Mouse (Mus musculus): ENCODE results near the gene Cyp2j6. TPM values are rescaled to one million over a fixed set of nuclear protein-coding genes. Genes with fewer than 3 reads are reported as not detected.
"Not testable (repeated sequence)": the region's sequence is repeated elsewhere in the genome, so short reads cannot be mapped to it uniquely, and the experiment has no call there.

The Cyp2j6 gene
- 18.1 and 19.2 TPM in 2 replicates for polyA plus RNA-seq (2015; fragmentation: Nextera tagmentation; extraction: Ambion mirVana)

DNA sequence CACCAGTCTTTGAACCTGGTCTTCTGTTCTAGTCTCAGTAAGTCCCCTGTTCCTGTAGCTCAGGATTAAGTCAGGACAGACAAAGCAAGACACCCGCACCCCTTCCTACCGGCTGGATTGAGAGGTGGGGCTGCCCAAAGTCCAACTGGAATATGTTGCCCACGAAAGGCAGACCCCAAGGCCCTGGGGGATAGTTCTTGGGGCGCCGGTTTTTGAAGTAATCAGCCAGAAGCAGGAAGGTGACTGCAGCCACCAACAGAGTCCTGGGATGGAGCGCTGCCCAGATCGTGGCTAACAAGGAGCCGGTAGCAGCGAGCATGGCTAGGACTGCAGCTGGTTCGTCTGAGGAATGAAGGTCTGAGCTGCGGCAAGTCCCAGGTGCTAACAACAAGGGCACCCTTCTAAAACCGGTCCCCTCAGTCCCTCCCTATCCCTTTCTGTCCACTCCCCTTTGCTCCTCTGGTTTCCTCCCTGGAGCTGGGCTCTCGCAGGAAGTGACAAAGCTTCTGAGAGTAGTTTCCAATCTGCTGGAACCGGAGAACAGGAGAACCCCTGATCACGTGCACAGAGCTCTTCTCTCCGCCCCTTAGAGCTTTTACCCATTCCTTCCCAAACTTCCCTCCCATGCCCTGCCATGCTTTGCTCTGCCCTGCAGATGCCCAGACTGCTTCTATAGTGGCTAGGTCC, at the start of gene Cyp2j6:
TSS of gene Cyp2j6 (minus strand) at position 529 of the 687 bp plus-strand sequence.
- peak within 1 kb of the TSS; percentile 74 for H3K4me3 ChIP-seq (replicated peaks; ENCODE audit: low read length)
- peak within 1 kb of the TSS; percentile 84 for H3K9ac ChIP-seq (ENCODE audit: low read length)
- peak within 1 kb of the TSS; percentile 68 for H3K4me2 ChIP-seq (ENCODE audit: low read depth, low read length)
- no peaks in the 10 kb centered on the region for H3K27me3 ChIP-seq (ENCODE audit: control insufficient read depth, insufficient read depth, low read length)
- H3K36me3 ChIP-seq (ENCODE audit: control insufficient read depth, insufficient read depth, low read length): no peaks in the 10 kb centered on the region
- H3K4me1 ChIP-seq (ENCODE audit: control insufficient read depth, insufficient read depth, low read length): no peaks in the 10 kb centered on the region; the same call in 1 of the 2 replicates
- peak; percentile 96 for ATAC-seq (ENCODE audit: insufficient read depth, low FRiP score)
- WGBS: 1% methylated on average over 16 of the region's 16 CpGs
- peak within 1 kb of the TSS; percentile 84 for H3K27ac ChIP-seq (ENCODE audit: low read length)
- H3K9me3 ChIP-seq (replicated peaks; ENCODE audit: control insufficient read depth, low read length): no peaks in the 10 kb centered on the region

DNA sequence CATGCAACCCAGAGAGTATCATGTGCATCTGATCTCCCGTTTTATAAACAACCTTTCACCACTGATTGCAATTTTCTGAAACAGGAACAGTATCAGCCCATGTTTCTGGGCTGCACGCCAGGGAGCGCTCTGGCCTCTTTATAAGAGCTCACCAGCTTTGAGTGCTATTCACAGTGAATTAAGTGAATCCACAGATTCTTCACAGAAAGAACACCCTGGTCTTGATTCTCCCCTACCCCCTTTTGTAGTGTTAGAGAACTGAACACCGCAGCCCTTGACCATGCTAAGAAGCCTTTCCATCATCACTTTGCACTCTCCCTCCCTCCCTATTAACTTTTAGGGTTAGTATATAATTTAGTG, 38.3 kb upstream of the Cyp2j6 start:
- Histone ChIP-seq H3K4me2 (ENCODE audit: low read depth, low read length) (peak overlapping the region; percentile 90), H3K36me3 (ENCODE audit: control insufficient read depth, insufficient read depth, low read length) (no peaks in the 10 kb centered on the region), H3K9me3 (replicated peaks; ENCODE audit: control insufficient read depth, low read length) (no peaks in the 10 kb centered on the region), H3K4me1 (ENCODE audit: control insufficient read depth, insufficient read depth, low read length) (peaks cover 6% of the 10 kb centered on the region; the same call in 1 of the 2 replicates), H3K4me3 (replicated peaks; ENCODE audit: low read length) (peak overlapping the region; percentile 54), H3K27ac (ENCODE audit: low read length) (peak overlapping the region; percentile 94), H3K9ac (ENCODE audit: low read length) (no peak overlapping the region), H3K27me3 (ENCODE audit: control insufficient read depth, insufficient read depth, low read length) (no peaks in the 10 kb centered on the region)
- WGBS: 24% methylated on average over 4 of the region's 4 CpGs
- ATAC-seq (ENCODE audit: insufficient read depth, low FRiP score): no peak; the same call in 1 of the 2 replicates

DNA sequence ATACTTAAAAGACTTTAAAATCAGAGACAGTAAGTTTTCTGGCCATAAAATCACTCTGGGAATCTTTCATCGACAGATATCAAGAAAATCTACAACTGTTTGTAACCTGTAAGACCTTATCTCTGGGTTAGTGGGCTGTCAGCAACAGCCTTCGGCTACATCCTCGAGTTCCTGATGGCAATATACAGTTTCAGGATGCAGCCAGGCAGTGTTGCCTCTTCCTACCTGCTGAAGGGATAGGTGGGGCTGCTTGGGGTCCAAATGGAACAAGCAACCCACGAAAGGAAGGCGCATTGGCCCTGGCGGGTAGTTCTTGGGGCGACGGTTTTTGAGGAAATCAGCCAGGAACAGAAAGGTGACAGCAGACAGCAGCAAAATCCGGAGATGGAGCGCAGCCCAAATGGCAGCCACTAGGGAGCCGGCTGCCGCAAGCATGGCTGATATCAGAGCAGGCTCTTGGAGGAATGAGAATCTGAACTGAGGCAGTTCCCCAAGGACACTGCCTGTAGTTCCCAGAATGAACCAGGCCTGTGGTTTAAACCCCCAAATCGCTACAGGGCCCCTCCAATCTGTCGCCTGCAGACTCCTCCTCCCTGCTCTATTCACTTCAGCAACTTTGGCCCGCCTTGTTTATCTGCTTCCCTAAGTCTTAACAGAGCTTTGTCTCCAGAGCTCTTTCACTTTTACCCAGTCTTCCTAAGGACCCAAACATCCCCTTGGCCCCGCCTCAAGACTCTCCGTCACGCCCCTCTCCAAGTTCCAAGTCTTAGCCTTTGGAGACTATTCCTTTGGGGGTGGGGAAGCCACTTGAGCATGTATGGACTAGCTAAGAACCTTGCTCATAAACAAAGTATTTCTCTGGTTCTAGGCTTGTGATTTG, 37.7 kb upstream of the Cyp2j6 start, which contains the start of gene Cyp2j9:
TSS of gene Cyp2j9 (minus strand) at position 668 of the 880 bp plus-strand sequence.
- ATAC-seq (ENCODE audit: insufficient read depth, low FRiP score): peak; percentile 93
- 9% methylated on average over 18 of the region's 18 CpGs for WGBS

DNA sequence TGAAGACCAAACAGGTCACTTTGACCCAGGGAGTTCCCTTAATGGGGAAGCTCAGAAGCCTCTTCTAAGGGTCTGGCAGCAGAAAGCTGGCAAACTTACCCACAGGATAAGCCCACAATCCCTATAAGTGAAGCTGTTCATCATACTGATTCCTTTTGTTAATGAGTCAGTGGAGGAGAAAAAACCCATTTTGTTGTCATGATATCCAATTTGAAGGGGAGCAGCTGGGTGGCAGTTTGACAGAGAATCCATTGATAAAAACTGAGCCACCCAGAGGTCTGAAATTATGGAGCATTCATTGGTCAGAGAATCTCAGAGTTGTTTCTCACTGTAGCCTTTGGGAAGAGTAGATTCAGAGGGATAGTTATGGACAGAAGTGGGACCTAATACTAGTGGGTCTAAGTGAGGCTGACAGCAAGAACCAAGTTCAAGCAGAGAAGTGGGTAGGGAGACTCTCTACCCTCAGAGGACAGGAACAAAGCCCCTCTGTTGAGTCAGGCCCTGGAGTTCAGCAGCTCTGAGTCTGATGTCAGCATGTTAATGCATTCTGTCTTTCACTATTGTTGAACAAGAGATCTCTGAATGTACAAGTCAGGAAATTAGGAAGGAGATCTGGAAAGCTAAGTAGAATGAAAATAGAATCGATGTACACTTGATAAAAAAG, 28.1 kb upstream of the Cyp2j6 start:
- Histone ChIP-seq H3K9ac (ENCODE audit: low read length) (no peak overlapping the region), H3K27me3 (ENCODE audit: control insufficient read depth, insufficient read depth, low read length) (no peaks in the 10 kb centered on the region), H3K4me2 (ENCODE audit: low read depth, low read length) (no peak overlapping the region), H3K36me3 (ENCODE audit: control insufficient read depth, insufficient read depth, low read length) (no peaks in the 10 kb centered on the region), H3K9me3 (replicated peaks; ENCODE audit: control insufficient read depth, low read length) (no peaks in the 10 kb centered on the region), H3K4me3 (replicated peaks; ENCODE audit: low read length) (no peak overlapping the region), H3K27ac (ENCODE audit: low read length) (no peak overlapping the region), H3K4me1 (ENCODE audit: control insufficient read depth, insufficient read depth, low read length) (no peaks in the 10 kb centered on the region)
- WGBS: 70% methylated on average over 1 of the region's 1 CpGs
- no peak for ATAC-seq (ENCODE audit: insufficient read depth, low FRiP score)

More for the DNA sequence above, 37.7 kb upstream of the Cyp2j6 start, which contains the start of gene Cyp2j9:
- Histone ChIP-seq H3K9me3 (replicated peaks; ENCODE audit: control insufficient read depth, low read length) (no peaks in the 10 kb centered on the region), H3K4me3 (replicated peaks; ENCODE audit: low read length) (peak within 1 kb of the TSS; percentile 54), H3K27ac (ENCODE audit: low read length) (peak within 1 kb of the TSS; percentile 94), H3K4me2 (ENCODE audit: low read depth, low read length) (peak within 1 kb of the TSS; percentile 90), H3K4me1 (ENCODE audit: control insufficient read depth, insufficient read depth, low read length) (peaks cover 6% of the 10 kb centered on the region; the same call in 1 of the 2 replicates), H3K36me3 (ENCODE audit: control insufficient read depth, insufficient read depth, low read length) (no peaks in the 10 kb centered on the region), H3K9ac (ENCODE audit: low read length) (peak within 1 kb of the TSS; percentile 71), H3K27me3 (ENCODE audit: control insufficient read depth, insufficient read depth, low read length) (no peaks in the 10 kb centered on the region)

DNA sequence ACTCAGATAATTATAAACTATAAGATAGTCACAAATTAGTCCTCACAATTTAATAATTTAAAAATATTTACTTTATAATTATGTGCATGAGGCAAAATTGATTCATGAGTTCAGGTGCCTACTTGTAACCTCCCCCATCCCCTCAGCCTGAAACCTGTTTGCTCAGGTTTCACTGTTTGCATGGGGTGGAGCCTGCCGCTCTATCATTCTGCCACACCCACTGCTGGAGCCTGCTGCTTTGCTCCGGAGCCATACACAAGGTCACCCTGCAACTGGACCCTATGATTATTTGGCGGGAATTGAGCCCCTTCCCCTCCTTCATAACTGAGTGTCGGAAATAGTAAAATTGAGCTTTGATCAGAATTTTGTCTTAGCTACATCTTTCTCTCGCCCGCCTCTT, 26.9 kb upstream of the Cyp2j6 start:
- not testable (repeated sequence) for H3K4me1 ChIP-seq (ENCODE audit: control insufficient read depth, insufficient read depth, low read length); H3K27ac ChIP-seq (ENCODE audit: low read length); H3K9me3 ChIP-seq (replicated peaks; ENCODE audit: control insufficient read depth, low read length); H3K36me3 ChIP-seq (ENCODE audit: control insufficient read depth, insufficient read depth, low read length); H3K4me2 ChIP-seq (ENCODE audit: low read depth, low read length); H3K9ac ChIP-seq (ENCODE audit: low read length); H3K4me3 ChIP-seq (replicated peaks; ENCODE audit: low read length); H3K27me3 ChIP-seq (ENCODE audit: control insufficient read depth, insufficient read depth, low read length)
- peak; percentile 75; the same call in 1 of the 2 replicates for ATAC-seq (ENCODE audit: insufficient read depth, low FRiP score)
- WGBS: 51% methylated on average over 6 of the region's 6 CpGs

DNA sequence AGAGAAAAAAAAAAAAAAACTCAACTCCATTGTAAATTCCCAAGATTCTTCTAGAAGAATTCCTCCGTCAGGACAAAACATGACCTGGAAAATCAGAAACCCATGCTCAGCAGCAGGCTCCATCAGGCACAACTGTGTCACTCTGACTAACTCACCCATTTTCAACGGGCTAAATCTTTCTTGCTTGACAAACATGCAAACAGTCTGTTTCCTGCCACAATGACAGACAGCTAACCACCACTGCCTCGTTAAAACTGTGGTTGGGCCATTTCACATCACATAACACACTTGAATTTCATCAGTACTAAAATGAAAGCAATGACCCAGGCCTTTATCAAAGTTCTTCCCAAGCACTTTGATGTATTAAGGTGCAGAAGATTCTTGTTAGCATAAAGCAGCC, 16.0 kb upstream of the Cyp2j6 start:
- H3K9ac ChIP-seq (ENCODE audit: low read length): no peak overlapping the region
- no peak overlapping the region for H3K27ac ChIP-seq (ENCODE audit: low read length)
- no peak overlapping the region for H3K4me2 ChIP-seq (ENCODE audit: low read depth, low read length)
- no peaks in the 10 kb centered on the region for H3K36me3 ChIP-seq (ENCODE audit: control insufficient read depth, insufficient read depth, low read length)
- no peak for ATAC-seq (ENCODE audit: insufficient read depth, low FRiP score)
- no peaks in the 10 kb centered on the region for H3K4me1 ChIP-seq (ENCODE audit: control insufficient read depth, insufficient read depth, low read length)
- 34% methylated on average over 3 of the region's 3 CpGs for WGBS
- no peaks in the 10 kb centered on the region for H3K27me3 ChIP-seq (ENCODE audit: control insufficient read depth, insufficient read depth, low read length)
- no peak overlapping the region for H3K4me3 ChIP-seq (replicated peaks; ENCODE audit: low read length)
- no peaks in the 10 kb centered on the region for H3K9me3 ChIP-seq (replicated peaks; ENCODE audit: control insufficient read depth, low read length)

DNA sequence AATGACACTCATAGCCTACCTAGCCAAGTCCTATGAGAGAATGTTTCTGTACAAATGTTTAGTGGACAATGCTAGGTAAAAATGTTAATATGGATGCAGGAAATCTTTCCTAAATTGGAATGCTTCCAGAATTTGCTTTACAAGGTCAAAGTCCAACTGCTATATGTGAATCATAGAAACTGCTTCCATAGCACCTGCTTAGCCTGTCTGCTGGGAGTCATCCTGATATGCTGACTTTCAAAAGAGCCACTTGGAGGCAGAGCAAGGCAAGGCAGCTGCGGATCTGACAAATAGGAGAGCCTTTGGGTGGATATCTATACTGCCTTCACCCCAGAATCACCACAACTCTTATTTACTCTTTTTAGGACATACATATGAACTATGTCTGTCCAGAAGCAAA, 14.5 kb upstream of the Cyp2j6 start:
- no peak overlapping the region for H3K4me3 ChIP-seq (replicated peaks; ENCODE audit: low read length)
- H3K27me3 ChIP-seq (ENCODE audit: control insufficient read depth, insufficient read depth, low read length): no peaks in the 10 kb centered on the region
- WGBS: 60% methylated on average over 1 of the region's 1 CpGs
- H3K4me2 ChIP-seq (ENCODE audit: low read depth, low read length): no peak overlapping the region
- ATAC-seq (ENCODE audit: insufficient read depth, low FRiP score): peak; percentile 77
- H3K9me3 ChIP-seq (replicated peaks; ENCODE audit: control insufficient read depth, low read length): no peaks in the 10 kb centered on the region
- H3K9ac ChIP-seq (ENCODE audit: low read length): no peak overlapping the region
- no peak overlapping the region for H3K27ac ChIP-seq (ENCODE audit: low read length)
- H3K36me3 ChIP-seq (ENCODE audit: control insufficient read depth, insufficient read depth, low read length): no peaks in the 10 kb centered on the region
- H3K4me1 ChIP-seq (ENCODE audit: control insufficient read depth, insufficient read depth, low read length): no peaks in the 10 kb centered on the region

DNA sequence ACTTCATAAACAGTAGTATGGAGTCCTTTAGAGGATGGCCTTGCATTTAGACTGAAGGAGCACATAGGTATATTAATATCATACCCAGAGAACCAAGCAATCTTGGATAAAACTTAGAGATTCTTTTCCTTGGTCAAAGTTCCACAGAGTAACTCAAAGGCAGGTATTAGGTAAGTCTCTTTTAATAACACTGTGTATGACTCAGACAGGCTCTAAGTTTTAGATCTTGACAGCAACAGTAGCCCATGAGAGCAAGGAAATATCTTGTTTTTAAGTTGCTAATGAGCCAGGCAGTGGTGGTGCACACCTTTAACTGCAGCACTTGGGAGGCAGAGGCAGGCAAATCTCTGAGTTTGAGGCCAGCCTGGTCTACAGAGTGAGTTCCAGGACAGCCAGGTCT, 12.3 kb upstream of the Cyp2j6 start:
- H3K9me3 ChIP-seq (replicated peaks; ENCODE audit: control insufficient read depth, low read length): no peaks in the 10 kb centered on the region
- H3K36me3 ChIP-seq (ENCODE audit: control insufficient read depth, insufficient read depth, low read length): no peaks in the 10 kb centered on the region
- no peak overlapping the region for H3K27ac ChIP-seq (ENCODE audit: low read length)
- no peak for ATAC-seq (ENCODE audit: insufficient read depth, low FRiP score)
- H3K4me2 ChIP-seq (ENCODE audit: low read depth, low read length): no peak overlapping the region
- no peaks in the 10 kb centered on the region for H3K27me3 ChIP-seq (ENCODE audit: control insufficient read depth, insufficient read depth, low read length)
- no peak overlapping the region for H3K4me3 ChIP-seq (replicated peaks; ENCODE audit: low read length)
- H3K4me1 ChIP-seq (ENCODE audit: control insufficient read depth, insufficient read depth, low read length): no peaks in the 10 kb centered on the region
- no peak overlapping the region for H3K9ac ChIP-seq (ENCODE audit: low read length)

DNA sequence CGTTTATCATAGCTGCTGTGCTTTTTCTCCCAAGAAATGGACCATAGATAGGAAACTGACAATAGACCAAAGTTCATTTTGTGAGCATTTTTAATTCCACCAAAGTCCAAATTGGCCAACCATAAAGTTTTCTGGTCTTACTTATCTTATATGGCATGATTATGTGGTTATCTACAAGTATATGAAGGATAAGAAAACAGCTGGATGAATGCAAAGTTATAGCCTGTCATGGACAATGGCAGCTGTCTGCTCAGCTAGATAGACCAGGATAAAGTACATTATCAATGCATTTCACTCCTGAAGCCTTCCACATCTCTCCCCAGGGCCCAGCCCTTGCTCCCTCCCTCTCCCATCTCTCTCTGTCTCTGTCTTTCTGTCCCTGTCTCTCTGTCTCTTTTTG, 7.0 kb upstream of the Cyp2j6 start:
- Histone ChIP-seq H3K4me3 (replicated peaks; ENCODE audit: low read length) (no peak overlapping the region), H3K4me2 (ENCODE audit: low read depth, low read length) (no peak overlapping the region), H3K27me3 (ENCODE audit: control insufficient read depth, insufficient read depth, low read length) (no peaks in the 10 kb centered on the region), H3K4me1 (ENCODE audit: control insufficient read depth, insufficient read depth, low read length) (no peaks in the 10 kb centered on the region), H3K36me3 (ENCODE audit: control insufficient read depth, insufficient read depth, low read length) (no peaks in the 10 kb centered on the region), H3K9me3 (replicated peaks; ENCODE audit: control insufficient read depth, low read length) (no peaks in the 10 kb centered on the region), H3K9ac (ENCODE audit: low read length) (no peak overlapping the region), H3K27ac (ENCODE audit: low read length) (no peak overlapping the region)
- ATAC-seq (ENCODE audit: insufficient read depth, low FRiP score): no peak
- WGBS: 77% methylated on average over 1 of the region's 1 CpGs
